Mouse (Mus musculus): ENCODE data around the gene Myh9. TPM values are rescaled to one million over a fixed set of nuclear protein-coding genes. Genes with fewer than 3 reads are reported as not detected.

Myh9 gene
- polyA plus RNA-seq, 1 experiment from 2014 or later = 77.1 TPM

- Histone ChIP-seq H3K4me1 (ENCODE audit: control insufficient read depth, insufficient read depth, low read length) (peaks cover 21% of the 10 kb centered on the region), H3K4me2 (replicated peaks; ENCODE audit: low read depth, low read length) (peak overlapping the region; percentile 25; the same call in 1 of the 2 replicates), H3K27ac (ENCODE audit: low read length) (peak overlapping the region; percentile 94), H3K9ac (replicated peaks; ENCODE audit: low read depth, low read length) (peak overlapping the region; percentile 32), H3K36me3 (ENCODE audit: control insufficient read depth, insufficient read depth, low read length) (no peaks in the 10 kb centered on the region), H3K4me3 (ENCODE audit: low read depth, low read length) (no peak overlapping the region), H3K9me3 (ENCODE audit: control insufficient read depth, low read depth, low read length) (no peaks in the 10 kb centered on the region), H3K27me3 (ENCODE audit: control insufficient read depth, insufficient read depth, low read length) (no peaks in the 10 kb centered on the region)
- no peak for ATAC-seq (ENCODE audit: insufficient number of reproducible peaks, insufficient read depth, low FRiP score, low read depth)
- WGBS = 54% methylated on average over 4 of the region's 4 CpGs
Observed at GRCm38 (mm10) chr15:77883697-77884010, 41.7 kb upstream of the Myh9 start.

GRCm38 (mm10) chr15:77882797-77883696 is 41.1 kb upstream of the Myh9 start:
- Histone ChIP-seq H3K27ac (ENCODE audit: low read length) (peak overlapping the region; percentile 94), H3K27me3 (ENCODE audit: control insufficient read depth, insufficient read depth, low read length) (no peaks in the 10 kb centered on the region), H3K9ac (replicated peaks; ENCODE audit: low read depth, low read length) (peak overlapping the region; percentile 32), H3K9me3 (ENCODE audit: control insufficient read depth, low read depth, low read length) (no peaks in the 10 kb centered on the region), H3K4me2 (replicated peaks; ENCODE audit: low read depth, low read length) (peak overlapping the region; percentile 25; the same call in 1 of the 2 replicates), H3K4me3 (ENCODE audit: low read depth, low read length) (no peak overlapping the region), H3K36me3 (ENCODE audit: control insufficient read depth, insufficient read depth, low read length) (no peaks in the 10 kb centered on the region), H3K4me1 (ENCODE audit: control insufficient read depth, insufficient read depth, low read length) (peaks cover 21% of the 10 kb centered on the region)
- WGBS = 11% methylated on average over 14 of the region's 17 CpGs
- ATAC-seq (ENCODE audit: insufficient number of reproducible peaks, insufficient read depth, low FRiP score, low read depth) = peak; percentile 54; the same call in 1 of the 2 replicates

GRCm38 (mm10) chr15:77882297-77882696 is 40.3 kb upstream of the Myh9 start:
- no peak for ATAC-seq (ENCODE audit: insufficient number of reproducible peaks, insufficient read depth, low FRiP score, low read depth)
- Histone ChIP-seq H3K27me3 (ENCODE audit: control insufficient read depth, insufficient read depth, low read length) (no peaks in the 10 kb centered on the region), H3K27ac (ENCODE audit: low read length) (peak overlapping the region; percentile 94), H3K9me3 (ENCODE audit: control insufficient read depth, low read depth, low read length) (no peaks in the 10 kb centered on the region), H3K4me1 (ENCODE audit: control insufficient read depth, insufficient read depth, low read length) (peaks cover 21% of the 10 kb centered on the region), H3K36me3 (ENCODE audit: control insufficient read depth, insufficient read depth, low read length) (no peaks in the 10 kb centered on the region), H3K4me3 (ENCODE audit: low read depth, low read length) (no peak overlapping the region), H3K9ac (replicated peaks; ENCODE audit: low read depth, low read length) (no peak overlapping the region), H3K4me2 (replicated peaks; ENCODE audit: low read depth, low read length) (peak overlapping the region; percentile 25; the same call in 1 of the 2 replicates)
- 46% methylated on average over 6 of the region's 6 CpGs for WGBS

- Histone ChIP-seq H3K4me1 (ENCODE audit: control insufficient read depth, insufficient read depth, low read length) (peaks cover 21% of the 10 kb centered on the region), H3K4me2 (replicated peaks; ENCODE audit: low read depth, low read length) (no peak overlapping the region), H3K36me3 (ENCODE audit: control insufficient read depth, insufficient read depth, low read length) (no peaks in the 10 kb centered on the region), H3K9ac (replicated peaks; ENCODE audit: low read depth, low read length) (no peak overlapping the region), H3K9me3 (ENCODE audit: control insufficient read depth, low read depth, low read length) (no peaks in the 10 kb centered on the region), H3K27ac (ENCODE audit: low read length) (peak overlapping the region; percentile 94; the same call in 1 of the 2 replicates), H3K27me3 (ENCODE audit: control insufficient read depth, insufficient read depth, low read length) (no peaks in the 10 kb centered on the region), H3K4me3 (ENCODE audit: low read depth, low read length) (no peak overlapping the region)
- peak; percentile 35; the same call in 1 of the 2 replicates for ATAC-seq (ENCODE audit: insufficient number of reproducible peaks, insufficient read depth, low FRiP score, low read depth)
- 34% methylated on average over 5 of the region's 5 CpGs for WGBS
Observed at GRCm38 (mm10) chr15:77881698-77882097, 39.7 kb upstream of the Myh9 start.

GRCm38 (mm10) chr15:77880738-77881137 is 38.8 kb upstream of the Myh9 start:
- 77% methylated on average over 5 of the region's 5 CpGs for WGBS
- no peaks in the 10 kb centered on the region for H3K9me3 ChIP-seq (ENCODE audit: control insufficient read depth, low read depth, low read length)
- no peak for ATAC-seq (ENCODE audit: insufficient number of reproducible peaks, insufficient read depth, low FRiP score, low read depth)

GRCm38 (mm10) chr15:77879756-77880155 is 37.8 kb upstream of the Myh9 start:
- Histone ChIP-seq H3K4me2 (replicated peaks; ENCODE audit: low read depth, low read length) (no peak overlapping the region), H3K9me3 (ENCODE audit: control insufficient read depth, low read depth, low read length) (no peaks in the 10 kb centered on the region), H3K27me3 (ENCODE audit: control insufficient read depth, insufficient read depth, low read length) (no peaks in the 10 kb centered on the region), H3K4me1 (ENCODE audit: control insufficient read depth, insufficient read depth, low read length) (peaks cover 21% of the 10 kb centered on the region), H3K9ac (replicated peaks; ENCODE audit: low read depth, low read length) (no peak overlapping the region), H3K4me3 (ENCODE audit: low read depth, low read length) (no peak overlapping the region), H3K27ac (ENCODE audit: low read length) (no peak overlapping the region), H3K36me3 (ENCODE audit: control insufficient read depth, insufficient read depth, low read length) (no peaks in the 10 kb centered on the region)
- no peak for ATAC-seq (ENCODE audit: insufficient number of reproducible peaks, insufficient read depth, low FRiP score, low read depth)
- WGBS = 92% methylated on average over 3 of the region's 3 CpGs

More at GRCm38 (mm10) chr15:77880738-77881137, 38.8 kb upstream of the Myh9 start:
- H3K4me1 ChIP-seq (ENCODE audit: control insufficient read depth, insufficient read depth, low read length) = peaks cover 21% of the 10 kb centered on the region
- H3K27ac ChIP-seq (ENCODE audit: low read length) = no peak overlapping the region
- H3K4me2 ChIP-seq (replicated peaks; ENCODE audit: low read depth, low read length) = no peak overlapping the region
- H3K27me3 ChIP-seq (ENCODE audit: control insufficient read depth, insufficient read depth, low read length) = no peaks in the 10 kb centered on the region
- no peaks in the 10 kb centered on the region for H3K36me3 ChIP-seq (ENCODE audit: control insufficient read depth, insufficient read depth, low read length)
- no peak overlapping the region for H3K9ac ChIP-seq (replicated peaks; ENCODE audit: low read depth, low read length)
- H3K4me3 ChIP-seq (ENCODE audit: low read depth, low read length) = no peak overlapping the region

DNA sequence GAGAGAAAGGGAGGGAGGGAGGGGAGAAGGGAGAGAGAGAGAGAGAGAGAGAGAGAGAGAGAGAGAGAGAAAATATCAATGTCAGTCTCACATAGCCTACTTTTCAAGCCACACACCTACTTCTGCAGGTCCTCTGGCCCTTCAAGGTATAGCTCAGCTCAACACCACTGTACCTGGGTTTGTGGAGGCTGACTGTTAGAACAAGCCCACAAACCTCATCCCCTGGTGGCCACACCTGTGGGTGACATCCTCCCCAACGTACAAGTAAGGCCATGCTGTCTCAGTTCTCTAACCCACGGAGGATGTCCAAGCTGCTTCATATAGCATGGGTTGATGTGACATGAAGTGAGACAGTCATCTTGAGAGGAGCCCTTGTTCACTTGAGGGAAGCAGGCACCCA is 35.2 kb upstream of the Myh9 start:
- Histone ChIP-seq H3K4me1 (ENCODE audit: control insufficient read depth, insufficient read depth, low read length) (peaks cover 5% of the 10 kb centered on the region), H3K27me3 (ENCODE audit: control insufficient read depth, insufficient read depth, low read length) (no peaks in the 10 kb centered on the region), H3K27ac (ENCODE audit: low read length) (no peak overlapping the region), H3K36me3 (ENCODE audit: control insufficient read depth, insufficient read depth, low read length) (no peaks in the 10 kb centered on the region), H3K9ac (replicated peaks; ENCODE audit: low read depth, low read length) (no peak overlapping the region), H3K4me2 (replicated peaks; ENCODE audit: low read depth, low read length) (no peak overlapping the region), H3K4me3 (ENCODE audit: low read depth, low read length) (no peak overlapping the region), H3K9me3 (ENCODE audit: control insufficient read depth, low read depth, low read length) (no peaks in the 10 kb centered on the region)
- whole genome bisulfite sequencing = 71% methylated on average over 2 of the region's 2 CpGs
- no peak for ATAC-seq (ENCODE audit: insufficient number of reproducible peaks, insufficient read depth, low FRiP score, low read depth)

DNA sequence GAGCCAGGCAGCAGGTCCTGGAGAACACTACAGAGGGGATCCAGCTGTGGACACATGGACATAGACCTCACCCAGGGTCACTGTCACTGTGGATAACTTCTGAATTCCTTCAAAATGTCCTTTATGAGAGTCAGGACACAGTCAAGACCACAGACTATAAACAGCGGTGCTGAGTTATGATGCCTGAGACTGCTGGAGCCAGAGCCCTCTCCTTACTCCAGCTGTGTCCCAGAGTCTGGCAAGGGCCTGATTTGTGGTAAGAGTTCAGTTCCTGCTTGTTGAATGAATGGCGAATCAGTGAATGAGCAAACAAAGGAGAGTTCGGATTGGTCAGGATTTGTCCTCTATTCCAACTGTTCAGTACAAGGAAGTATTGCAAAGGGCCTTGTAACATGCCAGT is 34.7 kb upstream of the Myh9 start:
- H3K4me2 ChIP-seq (replicated peaks; ENCODE audit: low read depth, low read length) = no peak overlapping the region
- no peak overlapping the region for H3K4me3 ChIP-seq (ENCODE audit: low read depth, low read length)
- no peaks in the 10 kb centered on the region for H3K27me3 ChIP-seq (ENCODE audit: control insufficient read depth, insufficient read depth, low read length)
- H3K4me1 ChIP-seq (ENCODE audit: control insufficient read depth, insufficient read depth, low read length) = peaks cover under 1% of the 10 kb centered on the region; the same call in 1 of the 2 replicates
- no peak for ATAC-seq (ENCODE audit: insufficient number of reproducible peaks, insufficient read depth, low FRiP score, low read depth)
- H3K27ac ChIP-seq (ENCODE audit: low read length) = no peak overlapping the region
- H3K9ac ChIP-seq (replicated peaks; ENCODE audit: low read depth, low read length) = no peak overlapping the region
- H3K36me3 ChIP-seq (ENCODE audit: control insufficient read depth, insufficient read depth, low read length) = no peaks in the 10 kb centered on the region
- WGBS = 65% methylated on average over 3 of the region's 3 CpGs
- no peaks in the 10 kb centered on the region for H3K9me3 ChIP-seq (ENCODE audit: control insufficient read depth, low read depth, low read length)
